15 mouse cellular contexts compared by ENCODE assay signal in genomic region chr4:62777436-62777835, GRCm38 (mm10).
"Had no signal": no experiment of that assay in that cellular context is flagged by ENCODE, and none has a peak within 500 bp of the region (broad histone marks: within the 10 kb centered on the region; RNA-seq: fewer than 3 reads in every experiment).

No protein-coding gene starts in this region.

- H3K27ac ChIP-seq: kidney, embryonic 15.5 days; limb, embryonic 12.5 days; limb, embryonic 15.5 days; liver, embryonic 13.5 days had no signal

- H3K36me3 ChIP-seq: kidney, embryonic 15.5 days; limb, embryonic 12.5 days; limb, embryonic 15.5 days; liver, embryonic 13.5 days had no signal

- H3K4me1 ChIP-seq: liver, embryonic 13.5 days had no signal

- DNase-seq: kidney, postnatal 10 days; kidney, postnatal 36 days; layer of hippocampus, postnatal 36 days; left cerebral cortex, postnatal 4 days; liver, embryonic 13.5 days; lung, adult 2 months; lung, postnatal 14 days; lung, postnatal 4 days; midbrain, embryonic 14.5 days; thymus, adult 18-20 months; thymus, postnatal 36 days had no signal

- H3K4me2 ChIP-seq: kidney, embryonic 15.5 days; limb, embryonic 12.5 days; limb, embryonic 15.5 days; liver, embryonic 13.5 days; midbrain, embryonic 11.5 days had no signal

- H3K27me3 ChIP-seq: kidney, embryonic 15.5 days had no signal

- H3K9me3 ChIP-seq: kidney, embryonic 15.5 days; limb, embryonic 12.5 days; limb, embryonic 15.5 days; liver, embryonic 13.5 days had no signal

- H3K9ac ChIP-seq: kidney, embryonic 15.5 days; limb, embryonic 12.5 days; limb, embryonic 15.5 days; liver, embryonic 13.5 days had no signal

- H3K4me3 ChIP-seq: kidney, embryonic 15.5 days; limb, embryonic 12.5 days; limb, embryonic 15.5 days; liver, embryonic 13.5 days had no signal
